Mouse (Mus musculus) lung, embryonic 16.5 days (tissue): ENCODE results near the gene Nfasc. TPM values are rescaled to one million over a fixed set of nuclear protein-coding genes. Genes with fewer than 3 reads are reported as not detected.

Source experiments
- ATAC-seq: fragments of 200-750 bp; cut with Nextera tagmentation; 2 replicates; pipeline ENCODE4 v1.8.0; 2017; ENCODE audit warnings: low read depth, mild to moderate bottlenecking, moderate library complexity
- H3K27ac ChIP-seq: fragments of 300-500 bp; sonication (generic); 2 replicates; pipeline ENCODE4 v1.5.1; 2014; ENCODE audit warnings: mild to moderate bottlenecking, control low read depth, low read length
- H3K27me3 ChIP-seq: fragments of 300-500 bp; sonication (generic); 2 replicates; pipeline ENCODE4 v1.6.1; 2014; ENCODE audit warnings: low read depth, low read length, mixed read lengths; ENCODE audit not compliant: control insufficient read depth, insufficient read depth
- H3K36me3 ChIP-seq: fragments of 300-500 bp; sonication (generic); 2 replicates; pipeline ENCODE4 v1.6.1; 2014; ENCODE audit warnings: low read length; ENCODE audit not compliant: control insufficient read depth, insufficient read depth
- H3K4me1 ChIP-seq: fragments of 300-500 bp; sonication (generic); replicated peaks from 2 replicates; pipeline ENCODE4 v1.6.1; 2014; ENCODE audit warnings: low read length, mixed read lengths; ENCODE audit not compliant: control insufficient read depth, insufficient read depth
- H3K4me2 ChIP-seq: fragments of 300-500 bp; sonication (generic); 2 replicates; pipeline ENCODE4 v1.6.1; 2014; ENCODE audit warnings: low read depth, low read length, control low read depth
- H3K4me3 ChIP-seq: fragments of 300-500 bp; sonication (generic); 2 replicates; pipeline ENCODE4 v1.5.1; 2014; ENCODE audit warnings: mild to moderate bottlenecking, low read length, control low read depth
- H3K9ac ChIP-seq: fragments of 300-500 bp; sonication (generic); 2 replicates; pipeline ENCODE4 v1.6.1; 2014; ENCODE audit warnings: low read length, control low read depth
- H3K9me3 ChIP-seq: fragments of 300-500 bp; sonication (generic); 2 replicates; pipeline ENCODE4 v1.6.1; 2016; ENCODE audit warnings: low read length; ENCODE audit not compliant: control insufficient read depth
- WGBS: fragments of 180-500 bp; shearing (Covaris S2); extraction: QIAGEN DNeasy Blood & Tissue Kit; methylation state at CpG from one replicate; pipeline ENCODE4 v1.1.7; 2014; 5-methylcytosine and 5-hydroxymethylcytosine counted together
- polyA plus RNA-seq: library from polyadenylated mRNA; unstranded; fragments of >200 nt; fragmentation: Nextera tagmentation; extraction: Ambion mirVana; gene quantifications from 2 replicates; pipeline ENCODE4 v1.2.1, GENCODE M21; 2015

Nfasc gene
- polyA plus RNA-seq, 1 experiment from 2014 or later, result 0.18 TPM

- ATAC-seq, result no peak
- 68% methylated on average over 6 of the region's 6 CpGs for WGBS
- H3K27me3 ChIP-seq, result no peaks in the 10 kb centered on the region
- no peaks in the 10 kb centered on the region for H3K4me1 ChIP-seq
- no peaks in the 10 kb centered on the region for H3K36me3 ChIP-seq
- no peaks in the 10 kb centered on the region for H3K9me3 ChIP-seq
- H3K9ac ChIP-seq, result no peak overlapping the region
- no peak overlapping the region for H3K27ac ChIP-seq
- no peak overlapping the region for H3K4me2 ChIP-seq
- no peak overlapping the region for H3K4me3 ChIP-seq
These were observed 101.3 kb downstream of the Nfasc start for GRCm38 (mm10) chr1:132640256-132640655.

- H3K4me2 ChIP-seq, result no peak overlapping the region
- H3K27ac ChIP-seq, result no peak overlapping the region
- no peaks in the 10 kb centered on the region for H3K36me3 ChIP-seq
- WGBS, result 84% methylated on average over 7 of the region's 7 CpGs
- H3K9ac ChIP-seq, result no peak overlapping the region
- no peaks in the 10 kb centered on the region for H3K27me3 ChIP-seq
- no peaks in the 10 kb centered on the region for H3K9me3 ChIP-seq
- no peak for ATAC-seq
- H3K4me1 ChIP-seq, result no peaks in the 10 kb centered on the region
- H3K4me3 ChIP-seq, result no peak overlapping the region
These were observed 104.3 kb downstream of the Nfasc start for GRCm38 (mm10) chr1:132637346-132637745.

- Histone ChIP-seq H3K36me3 (no peaks in the 10 kb centered on the region), H3K4me2 (no peak overlapping the region), H3K4me1 (no peaks in the 10 kb centered on the region), H3K27ac (no peak overlapping the region), H3K27me3 (no peaks in the 10 kb centered on the region), H3K9ac (no peak overlapping the region), H3K4me3 (no peak overlapping the region), H3K9me3 (no peaks in the 10 kb centered on the region)
- 58% methylated on average over 5 of the region's 5 CpGs for WGBS
- no peak for ATAC-seq
These were observed 111.8 kb downstream of the Nfasc start for GRCm38 (mm10) chr1:132629611-132630370.

- ATAC-seq, result no peak
- WGBS, result 44% methylated on average over 3 of the region's 3 CpGs
- no peaks in the 10 kb centered on the region for H3K9me3 ChIP-seq
- H3K4me3 ChIP-seq, result no peak overlapping the region
- no peaks in the 10 kb centered on the region for H3K4me1 ChIP-seq
- no peaks in the 10 kb centered on the region for H3K27me3 ChIP-seq
- H3K36me3 ChIP-seq, result no peaks in the 10 kb centered on the region
- no peak overlapping the region for H3K9ac ChIP-seq
- no peak overlapping the region for H3K27ac ChIP-seq
- H3K4me2 ChIP-seq, result no peak overlapping the region
These were observed 113.0 kb downstream of the Nfasc start for GRCm38 (mm10) chr1:132628599-132628998.

- H3K27me3 ChIP-seq, result no peaks in the 10 kb centered on the region
- no peak for ATAC-seq
These were observed 113.4 kb downstream of the Nfasc start for GRCm38 (mm10) chr1:132628183-132628582.

GRCm38 (mm10) chr1:132626125-132626756 is 115.4 kb downstream of the Nfasc start:
- Histone ChIP-seq H3K4me1 (no peaks in the 10 kb centered on the region), H3K9me3 (no peaks in the 10 kb centered on the region), H3K27me3 (no peaks in the 10 kb centered on the region; the same call in 1 of the 2 replicates), H3K4me3 (no peak overlapping the region), H3K9ac (no peak overlapping the region), H3K4me2 (no peak overlapping the region), H3K36me3 (no peaks in the 10 kb centered on the region), H3K27ac (no peak overlapping the region)
- WGBS, result 56% methylated on average over 7 of the region's 7 CpGs
- ATAC-seq, result no peak

More at GRCm38 (mm10) chr1:132628183-132628582, 113.4 kb downstream of the Nfasc start:
- Histone ChIP-seq H3K9ac (no peak overlapping the region), H3K4me2 (no peak overlapping the region), H3K9me3 (no peaks in the 10 kb centered on the region), H3K27ac (no peak overlapping the region), H3K36me3 (no peaks in the 10 kb centered on the region), H3K4me1 (no peaks in the 10 kb centered on the region), H3K4me3 (no peak overlapping the region)
- 88% methylated on average over 8 of the region's 8 CpGs for WGBS

GRCm38 (mm10) chr1:132625034-132625433 is 116.6 kb downstream of the Nfasc start:
- Histone ChIP-seq H3K4me3 (no peak overlapping the region), H3K9ac (no peak overlapping the region), H3K36me3 (no peaks in the 10 kb centered on the region), H3K9me3 (no peaks in the 10 kb centered on the region), H3K27me3 (no peaks in the 10 kb centered on the region; the same call in 1 of the 2 replicates), H3K4me1 (no peaks in the 10 kb centered on the region), H3K27ac (no peak overlapping the region), H3K4me2 (no peak overlapping the region)
- no peak for ATAC-seq
- 44% methylated on average over 6 of the region's 6 CpGs for WGBS

GRCm38 (mm10) chr1:132624466-132624865 is 117.1 kb downstream of the Nfasc start:
- no peak overlapping the region for H3K9ac ChIP-seq
- H3K27me3 ChIP-seq, result no peaks in the 10 kb centered on the region; the same call in 1 of the 2 replicates
- H3K4me1 ChIP-seq, result no peaks in the 10 kb centered on the region
- 50% methylated on average over 1 of the region's 1 CpGs for WGBS
- H3K4me2 ChIP-seq, result no peak overlapping the region
- no peak for ATAC-seq
- no peak overlapping the region for H3K4me3 ChIP-seq
- no peak overlapping the region for H3K27ac ChIP-seq
- no peaks in the 10 kb centered on the region for H3K9me3 ChIP-seq
- H3K36me3 ChIP-seq, result no peaks in the 10 kb centered on the region

- no peaks in the 10 kb centered on the region for H3K4me1 ChIP-seq
- no peaks in the 10 kb centered on the region for H3K36me3 ChIP-seq
- H3K9me3 ChIP-seq, result no peaks in the 10 kb centered on the region
- no peak overlapping the region for H3K4me2 ChIP-seq
- H3K9ac ChIP-seq, result no peak overlapping the region
- WGBS, result 34% methylated on average over 14 of the region's 14 CpGs
- no peak for ATAC-seq
- H3K27ac ChIP-seq, result no peak overlapping the region
- no peaks in the 10 kb centered on the region; the same call in 1 of the 2 replicates for H3K27me3 ChIP-seq
- no peak overlapping the region for H3K4me3 ChIP-seq
These were observed 117.8 kb downstream of the Nfasc start for GRCm38 (mm10) chr1:132623641-132624336.
